Mouse (Mus musculus) testis, adult 2 months (tissue): ENCODE measurements around the gene Crabp2.

ENCODE experiments used
- CTCF ChIP-seq: fragments of 200-500 bp; IDR thresholded peaks from 2 replicates; pipeline ENCODE4 v1.5.1; 2012; ENCODE audit warnings: low read depth, mild to moderate bottlenecking, inconsistent platforms, low read length, moderate library complexity; ENCODE audit not compliant: control insufficient read depth, insufficient read depth, insufficient replicate concordance
- POLR2A ChIP-seq: fragments of 200-500 bp; IDR thresholded peaks from 2 replicates; pipeline ENCODE4 v1.6.1; 2012; ENCODE audit warnings: low read depth, mild to moderate bottlenecking, inconsistent platforms, low read length, moderate library complexity; ENCODE audit not compliant: control insufficient read depth

- TF ChIP-seq CTCF: no peak
- no peak for TF ChIP-seq POLR2A
These were observed 34.6 kb upstream of the Crabp2 start for GRCm38 (mm10) chr3:87913891-87914290.
